Mouse (Mus musculus) CH12.LX (cell line): ENCODE results near the gene Olfr1340. TPM values are rescaled to one million over a fixed set of nuclear protein-coding genes. Genes with fewer than 3 reads are reported as not detected.
A peak's percentile ranks its signal among the peaks of the same experiment; 100 is the strongest.

Experiments used
- DNase-seq: peaks from one replicate; pipeline ENCODE4 v3.0.0-alpha.2; 2013; ENCODE audit errors: extremely low read depth
- H3K27ac ChIP-seq: 2 replicates; pipeline ENCODE4 v1.5.1; 2012; ENCODE audit warnings: low read depth, mild to moderate bottlenecking, control low read depth, moderate library complexity; ENCODE audit not compliant: insufficient read depth
- H3K27me3 ChIP-seq: replicated peaks from 2 replicates; pipeline ENCODE3; 2012; ENCODE audit warnings: inconsistent platforms
- H3K36me3 ChIP-seq, 2 experiments: replicated peaks in 1 of 2; 2 replicates each; pipeline versions ENCODE3 to v1.6.1; 2012; ENCODE audit warnings: inconsistent platforms in 1 of 2, low read length in 1 of 2, mild to moderate bottlenecking in 1 of 2, mixed read lengths in 1 of 2, moderate library complexity in 1 of 2; ENCODE audit not compliant: control insufficient read depth in 1 of 2, insufficient read depth in 1 of 2
- H3K4me1 ChIP-seq, 2 experiments: 2 replicates each; pipeline ENCODE4 v1.6.1; 2012; ENCODE audit warnings: inconsistent platforms in 1 of 2, moderate library complexity in 1 of 2; ENCODE audit not compliant: insufficient read depth in 2 of 2, control insufficient read depth in 1 of 2
- H3K4me2 ChIP-seq: 2 replicates; pipeline ENCODE4 v1.6.1; 2012; ENCODE audit warnings: low read depth, mild to moderate bottlenecking, control low read depth; ENCODE audit not compliant: poor library complexity, insufficient read depth, severe bottlenecking
- H3K4me3 ChIP-seq, 3 experiments: fragments of 150-350 bp in 1 of 3; sonication (generic) in 1 of 3; replicated peaks in 1 of 3; 2 replicates each; pipeline versions ENCODE3 to v1.5.1; 2011 to 2012; ENCODE audit warnings: low read depth in 2 of 3, low read length in 2 of 3, mild to moderate bottlenecking in 2 of 3, moderate library complexity in 2 of 3, control low read depth in 1 of 3, improper control_type of control experiment in 1 of 3, inconsistent platforms in 1 of 3, mixed read lengths in 1 of 3; ENCODE audit not compliant: poor library complexity in 1 of 3
- H3K79me2 ChIP-seq: replicated peaks from 2 replicates; pipeline ENCODE4 v1.6.1; 2012; ENCODE audit warnings: mild to moderate bottlenecking, moderate library complexity; ENCODE audit not compliant: control insufficient read depth, poor library complexity, insufficient read depth, severe bottlenecking; ENCODE audit errors: extremely low read depth
- H3K9ac ChIP-seq: 2 replicates; pipeline ENCODE4 v1.6.1; 2012; ENCODE audit warnings: low read depth, mild to moderate bottlenecking, control low read depth, moderate library complexity; ENCODE audit not compliant: insufficient read depth
- H3K9me3 ChIP-seq: replicated peaks from 2 replicates; pipeline ENCODE3; 2012; ENCODE audit warnings: low read length, inconsistent platforms, mixed read lengths
- CHD1 ChIP-seq: IDR thresholded peaks from 2 replicates; pipeline ENCODE4 v1.6.1; 2012; ENCODE audit warnings: low read depth, low read length, improper control_type of control experiment, inconsistent platforms
- CTCF ChIP-seq, 2 experiments: IDR thresholded peaks in 1 of 2; conservative IDR thresholded peaks in 1 of 2; 2 replicates each; pipeline ENCODE4 v1.5.1; 2011 to 2012; ENCODE audit warnings: low read depth in 2 of 2, low read length in 2 of 2, improper control_type of control experiment in 1 of 2, inconsistent platforms in 1 of 2, mild to moderate bottlenecking in 1 of 2, moderate library complexity in 1 of 2
- JUND ChIP-seq: conservative IDR thresholded peaks from 2 replicates; pipeline ENCODE4 v1.6.1; 2011; ENCODE audit warnings: low read depth, low read length, improper control_type of control experiment
- KAT2A ChIP-seq: IDR thresholded peaks from 2 replicates; pipeline ENCODE4 v1.6.1; 2012; ENCODE audit warnings: low read length, improper control_type of control experiment, inconsistent platforms; ENCODE audit not compliant: insufficient replicate concordance
- MAFK ChIP-seq: IDR thresholded peaks from 2 replicates; pipeline ENCODE4 v1.6.1; 2011; ENCODE audit warnings: low read length, improper control_type of control experiment; ENCODE audit not compliant: insufficient replicate concordance
- MAZ ChIP-seq: IDR thresholded peaks from 2 replicates; pipeline ENCODE4 v1.6.1; 2012; ENCODE audit warnings: low read depth, mild to moderate bottlenecking, inconsistent platforms, low read length, improper control_type of control experiment, moderate library complexity
- MEF2A ChIP-seq: IDR thresholded peaks from 2 replicates; pipeline ENCODE4 v1.6.1; 2014; ENCODE audit warnings: low read depth, mild to moderate bottlenecking, inconsistent platforms, low read length, improper control_type of control experiment, borderline replicate concordance
- MXI1 ChIP-seq: IDR thresholded peaks from 2 replicates; pipeline ENCODE4 v1.6.1; 2011; ENCODE audit warnings: mild to moderate bottlenecking, low read depth, low read length, improper control_type of control experiment
- RAD21 ChIP-seq: IDR thresholded peaks from 2 replicates; pipeline ENCODE4 v1.6.1; 2011; ENCODE audit warnings: low read depth, mild to moderate bottlenecking, low read length, improper control_type of control experiment, moderate library complexity
- RCOR1 ChIP-seq: conservative IDR thresholded peaks from 2 replicates; pipeline ENCODE4 v1.6.1; 2012; ENCODE audit warnings: low read depth, mild to moderate bottlenecking, inconsistent platforms, low read length, improper control_type of control experiment
- SMC3 ChIP-seq: IDR thresholded peaks from 2 replicates; pipeline ENCODE4 v1.6.1; 2011; ENCODE audit warnings: low read depth, low read length, improper control_type of control experiment
- UBTF ChIP-seq: IDR thresholded peaks from 2 replicates; pipeline ENCODE4 v1.6.1; 2012; ENCODE audit warnings: low read depth, mild to moderate bottlenecking, inconsistent platforms, low read length, improper control_type of control experiment, moderate library complexity
- USF1 ChIP-seq: IDR thresholded peaks from 2 replicates; pipeline ENCODE4 v1.6.1; 2014; ENCODE audit warnings: low read depth, mild to moderate bottlenecking, inconsistent platforms, low read length, improper control_type of control experiment
- USF2 ChIP-seq: conservative IDR thresholded peaks from 2 replicates; pipeline ENCODE4 v1.6.1; 2011; ENCODE audit warnings: low read depth, low read length, improper control_type of control experiment
- ZNF384 ChIP-seq: IDR thresholded peaks from 2 replicates; pipeline ENCODE4 v1.6.1; 2012; ENCODE audit warnings: low read depth, low read length, improper control_type of control experiment, inconsistent platforms
- dilution Hi-C: fragments of 300-500 bp; cut with MboI; formaldehyde crosslinking; loops from 2 replicates; pipeline ENCODE4 v1.14.3; 2020; ENCODE audit warnings: low sequenced_read_pairs; ENCODE audit not compliant: extremely low pct_unique_long_range_greater_than_20kb, extremely low pct_ligation_motif_present
- in situ Hi-C: fragments of 300-500 bp; cut with MboI; formaldehyde crosslinking; loops from 3 replicates; pipeline ENCODE4 v1.14.3; 2019; ENCODE audit warnings: low sequenced_read_pairs, low pct_ligation_motif_present, low pct_unique_long_range_greater_than_20kb, mixed read lengths
- polyA plus RNA-seq: library from polyadenylated mRNA; unstranded; fragments of >175 nt; gene quantifications from 2 replicates; pipeline ENCODE4 v1.2.1, GENCODE M21; 2012; ENCODE audit warnings: low read depth; ENCODE audit not compliant: insufficient read length
- total RNA-seq, 2 experiments: library from RNA; depleted of rRNA; stranded (reverse); fragments of 300-350 nt in 1 of 2; fragments of >200 nt in 1 of 2; gene quantifications; 2 replicates each; pipeline ENCODE4 v1.2.3; 2012 to 2014

Gene Olfr1340
- total and polyA plus RNA-seq, 3 experiments = not detected

- Histone ChIP-seq H3K4me2 (no peak overlapping the region), H3K27ac (no peak overlapping the region), H3K79me2 (no peaks in the 10 kb centered on the region), H3K4me1 (no peaks in the 10 kb centered on the region), H3K27me3 (peaks cover 63% of the 10 kb centered on the region), H3K9me3 (peaks cover 4% of the 10 kb centered on the region), H3K4me3 (no peak overlapping the region), H3K9ac (no peak overlapping the region), H3K36me3 (no peaks in the 10 kb centered on the region)
- DNase-seq = no peak
- dilution Hi-C loops (no loop called here), in situ Hi-C loops (no loop called here)
- TF ChIP-seq CTCF (conservative IDR thresholded peaks at IDR 0.05 in 1 of 2, IDR thresholded peaks at IDR 0.05 in 1 of 2; ENCODE audit: low read depth in 2 of 2, low read length in 2 of 2) (0 out of 4 replicates have a peak, but pooled peaks of 1 of the 2 experiments have one; percentile 8), UBTF (no peak)
Observed at GRCm38 (mm10) chr4:118711656-118712055, 8.3 kb upstream of the Olfr1340 start.

- TF ChIP-seq MAFK (peak; percentile 86), ZNF384 (no peak)
- Histone ChIP-seq H3K27ac (no peak overlapping the region), H3K9ac (no peak overlapping the region), H3K9me3 (no peaks in the 10 kb centered on the region), H3K27me3 (peaks cover 43% of the 10 kb centered on the region), H3K79me2 (no peaks in the 10 kb centered on the region), H3K36me3 (no peaks in the 10 kb centered on the region), H3K4me2 (no peak overlapping the region), H3K4me3 (no peak overlapping the region), H3K4me1 (no peaks in the 10 kb centered on the region)
- in situ Hi-C loops = no loop called here
- peak; percentile 30 for DNase-seq
- dilution Hi-C loops = no loop called here
Observed at GRCm38 (mm10) chr4:118721742-118722483, 2.0 kb downstream of the Olfr1340 start.

GRCm38 (mm10) chr4:118731875-118732274, 11.9 kb downstream of the Olfr1340 start, which contains the start of gene Olfr1339:
Gene Olfr1339, plus strand, starts transcription at chr4:118732175.
- dilution Hi-C loops (no loop called here), in situ Hi-C loops (no loop called here)
- Histone ChIP-seq H3K9ac (no peak within 1 kb of the TSS), H3K4me2 (no peak within 1 kb of the TSS), H3K27ac (no peak within 1 kb of the TSS), H3K27me3 (peaks cover 90% of the 10 kb centered on the region), H3K4me1 (no peaks in the 10 kb centered on the region), H3K36me3 (no peaks in the 10 kb centered on the region), H3K4me3 (no peak within 1 kb of the TSS), H3K9me3 (peaks cover 6% of the 10 kb centered on the region), H3K79me2 (no peaks in the 10 kb centered on the region)
- no peak for DNase-seq
- no peak for TF ChIP-seq JUND
- no peak for TF ChIP-seq CHD1
- TF ChIP-seq CTCF (conservative IDR thresholded peaks at IDR 0.05 in 1 of 2, IDR thresholded peaks at IDR 0.05 in 1 of 2; ENCODE audit: low read depth in 2 of 2, low read length in 2 of 2) = no peak
- TF ChIP-seq USF2 = no peak
- TF ChIP-seq SMC3 = no peak
- TF ChIP-seq MEF2A = no peak
- TF ChIP-seq USF1 = no peak
- TF ChIP-seq MXI1 = no peak
- no peak for TF ChIP-seq RCOR1
- no peak for TF ChIP-seq MAZ
- TF ChIP-seq RAD21 = no peak
- no peak for TF ChIP-seq KAT2A
